In genomic region chr2:4334201-4334600, GRCm38 (mm10) we compare ENCODE assay signal across 8 mouse cellular contexts.
DNase-seq lines count a peak whose midpoint lies in the region; ATAC-seq lines count a peak whose summit lies in the region.
"Had no signal": no experiment of that assay in that cellular context is flagged by ENCODE, and none has a peak within 500 bp of the region (broad histone marks: within the 10 kb centered on the region; RNA-seq: fewer than 3 reads in every experiment).

No protein-coding gene starts in this region.

- H3K4me2 ChIP-seq in embryonic facial prominence, embryonic 13.5 days = no peak overlapping the region
- H3K4me2 ChIP-seq in lung, embryonic 16.5 days (ENCODE audit: low read depth, low read length) = no peak overlapping the region

- H3K27ac ChIP-seq in embryonic facial prominence, embryonic 13.5 days = peak overlapping the region; percentile 57
- no peak overlapping the region for H3K27ac ChIP-seq in lung, embryonic 16.5 days (ENCODE audit: low read length)

- peaks cover 65% of the 10 kb centered on the region for H3K4me1 ChIP-seq in embryonic facial prominence, embryonic 13.5 days
- H3K4me1 ChIP-seq in lung, embryonic 16.5 days (replicated peaks; ENCODE audit: control insufficient read depth, insufficient read depth, low read length) = peaks cover 12% of the 10 kb centered on the region
- H3K4me1 ChIP-seq: megakaryocyte, embryonic 14.5 days had no signal

- peak; percentile 37 to 46 for DNase-seq in kidney, postnatal 4 days
- DNase-seq in kidney, adult 8-10 months = no peak
- DNase-seq in heart, adult 9 months (ENCODE audit: low spot score in 2 of 2) = peak; percentile 43 to 62
- DNase-seq in spleen, adult 18-20 months = no peak
- DNase-seq in layer of hippocampus, postnatal 25 days (ENCODE audit: extremely low spot score in 1 of 2, low spot score in 1 of 2) = no peak

- H3K27me3 ChIP-seq in embryonic facial prominence, embryonic 13.5 days = no peaks in the 10 kb centered on the region
- no peaks in the 10 kb centered on the region for H3K27me3 ChIP-seq in lung, embryonic 16.5 days (ENCODE audit: control insufficient read depth, insufficient read depth, low read depth, low read length)

- H3K9ac ChIP-seq in embryonic facial prominence, embryonic 13.5 days = no peak overlapping the region
- H3K9ac ChIP-seq in lung, embryonic 16.5 days (ENCODE audit: low read length) = no peak overlapping the region

- H3K36me3 ChIP-seq in embryonic facial prominence, embryonic 13.5 days = no peaks in the 10 kb centered on the region
- no peaks in the 10 kb centered on the region for H3K36me3 ChIP-seq in lung, embryonic 16.5 days (ENCODE audit: control insufficient read depth, insufficient read depth, low read length)

- no peak overlapping the region for H3K4me3 ChIP-seq in embryonic facial prominence, embryonic 13.5 days
- no peak overlapping the region for H3K4me3 ChIP-seq in lung, embryonic 16.5 days (ENCODE audit: low read length)
- H3K4me3 ChIP-seq: megakaryocyte, embryonic 14.5 days had no signal

- no peak; the same call in 1 of the 2 replicates for ATAC-seq in embryonic facial prominence, embryonic 13.5 days (ENCODE audit: insufficient number of reproducible peaks, insufficient read depth, low FRiP score, low TSS enrichment, low read depth)
- peak; percentile 90 for ATAC-seq in lung, embryonic 16.5 days (ENCODE audit: low read depth)

- H3K9me3 ChIP-seq in embryonic facial prominence, embryonic 13.5 days = no peaks in the 10 kb centered on the region
- H3K9me3 ChIP-seq in lung, embryonic 16.5 days (ENCODE audit: control insufficient read depth, low read length) = no peaks in the 10 kb centered on the region
- H3K9me3 ChIP-seq: megakaryocyte, embryonic 14.5 days had no signal

- WGBS in embryonic facial prominence, embryonic 13.5 days = 5% methylated on average over 4 of the region's 4 CpGs
- 28% methylated on average over 4 of the region's 4 CpGs for WGBS in lung, embryonic 16.5 days

Comparison
In these comparisons a context has a peak if more than half of its experiments do, and no peak if none do; other contexts are left out.
1. DNase-seq: peak in kidney, postnatal 4 days (2 of 2) and heart, adult 9 months (2 of 2); none in kidney, adult 8-10 months (0 of 2), spleen, adult 18-20 months (0 of 2) and layer of hippocampus, postnatal 25 days (0 of 2).